Mouse (Mus musculus) left cerebral cortex, adult 2 months (tissue): Measurements from ENCODE around the gene Ctsf. TPM values are rescaled to one million over a fixed set of nuclear protein-coding genes. Genes with fewer than 3 reads are reported as not detected.
A peak's percentile ranks its signal among the peaks of the same experiment; 100 is the strongest.
"Not testable (repeated sequence)": the region's sequence is repeated elsewhere in the genome, so short reads cannot be mapped to it uniquely, and the experiment has no call there.

Experiments
- DNase-seq, 2 experiments: peaks; one replicate each; pipeline ENCODE4 v3.0.0; 2021 to 2022; ENCODE audit warnings: low spot score in 2 of 2, mixed read lengths in 1 of 2; ENCODE audit errors: extremely low spot score in 1 of 2
- H3K27ac ChIP-seq: fragments of 200-600 bp; 2 replicates; pipeline ENCODE4 v1.8.1; 2022
- H3K4me3 ChIP-seq: fragments of 200-600 bp; 2 replicates; pipeline ENCODE4 v1.8.1; 2022
- CTCF ChIP-seq: fragments of 200-600 bp; IDR thresholded peaks from 2 replicates; pipeline ENCODE4 v1.8.1; 2022; ENCODE audit warnings: antibody characterized with exemption, mild to moderate bottlenecking, moderate library complexity
- intact Hi-C: fragments of 180-260 bp; cut with DNase I; formaldehyde crosslinking; loops from one replicate; pipeline ENCODE4 v1.15.1; 2025
- long read RNA-seq, 2 experiments: library from polyadenylated mRNA; stranded (forward); transcript quantifications; one replicate each; pipeline ENCODE4 v2.0.0; 2021; ENCODE audit warnings: borderline mapping rate in 2 of 2
- total RNA-seq, 2 experiments: library from RNA; stranded (reverse); gene quantifications; 2 replicates each; pipeline ENCODE4 v1.2.3; 2021

The Ctsf gene
- 100 to 1,000 TPM; 102 to 107 TPM for total RNA-seq
- long read RNA-seq, experiment 1, transcript Ctsf-201 (14 exons, 1,980 nt) = major isoform, 96 of 122 reads
- long read RNA-seq, experiment 1, partial matches to known transcripts = 5 of 122 reads
- long read RNA-seq, experiment 1, other reads (novel, unspliced or antisense) = 20 of 122 reads
- long read RNA-seq, experiment 2, transcript Ctsf-201 (14 exons, 1,980 nt) = major isoform, 73 of 112 reads
- long read RNA-seq, experiment 2, partial matches to known transcripts = 1 of 112 reads
- long read RNA-seq, experiment 2, other reads (novel, unspliced or antisense) = 37 of 112 reads

DNA sequence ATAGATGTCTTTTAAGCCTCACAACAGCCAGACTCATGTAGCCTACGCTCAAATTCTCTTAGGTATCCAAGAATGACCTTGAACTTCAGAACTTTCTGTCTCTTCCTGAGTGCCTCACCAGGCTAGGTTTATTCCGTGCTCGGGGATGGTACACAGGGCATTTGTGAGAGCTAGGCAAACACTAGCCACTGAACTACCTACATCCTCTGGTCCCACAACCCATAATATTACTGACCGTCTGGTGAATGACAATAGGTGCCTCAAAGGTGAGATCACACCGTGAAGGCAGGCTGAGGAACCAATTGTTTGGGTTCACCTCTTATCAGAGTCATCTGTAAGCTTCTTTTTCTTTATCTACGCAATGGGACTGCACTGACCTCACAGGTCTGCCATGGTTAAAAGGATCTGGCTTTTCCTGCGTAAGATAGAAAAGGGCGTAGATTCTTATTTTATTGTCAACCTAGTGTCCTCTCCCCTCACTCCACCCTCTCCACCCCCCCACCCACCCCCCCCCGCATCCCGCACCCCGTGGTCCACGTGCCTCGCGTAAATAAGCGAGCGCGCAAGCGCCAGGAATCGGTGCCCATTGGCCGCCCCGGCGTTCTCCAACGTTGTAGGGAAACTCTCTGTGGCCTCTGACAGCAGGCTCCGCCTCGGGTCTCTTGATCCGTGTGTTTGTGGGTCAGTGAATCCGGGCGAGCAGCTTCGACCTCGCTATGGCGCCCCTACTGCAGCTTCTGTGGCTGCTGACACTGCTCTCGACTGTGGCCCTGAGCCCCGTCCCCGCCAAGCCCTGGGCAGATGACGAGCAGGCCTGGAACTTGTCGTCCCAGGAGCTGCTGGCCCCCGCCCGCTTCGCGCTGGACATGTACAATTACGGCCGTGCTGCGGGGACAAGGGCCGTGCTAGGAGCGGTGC is at the start of gene Ctsf:
TSS of gene Ctsf (plus strand) at position 579 of the 918 bp plus-strand sequence.
- intact Hi-C loops = no loop called here
- peak within 1 kb of the TSS; percentile 88 for H3K27ac ChIP-seq
- DNase-seq = peak; percentile 87 to 89
- H3K4me3 ChIP-seq = peak within 1 kb of the TSS; percentile 81
- TF ChIP-seq CTCF = no peak; the same call in 1 of the 2 replicates

DNA sequence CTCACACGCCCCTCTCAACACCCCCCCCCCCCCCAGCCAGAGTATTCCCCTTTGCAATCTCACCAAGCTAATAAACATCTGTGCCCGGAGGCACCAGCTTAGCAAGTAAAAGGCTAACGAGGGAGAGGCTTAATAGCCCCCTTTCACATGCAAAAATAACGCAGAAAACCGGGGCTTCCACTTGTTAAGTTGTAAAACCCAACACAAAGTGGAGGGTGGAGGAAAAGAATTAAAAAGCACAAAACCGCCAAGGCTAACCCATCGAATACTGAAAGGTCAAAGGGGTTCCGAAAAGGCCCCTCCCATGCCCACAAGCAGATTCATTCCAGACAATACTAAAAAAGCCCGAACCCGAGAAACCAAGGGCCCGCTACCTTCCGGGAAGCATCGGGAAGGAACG is 44.6 kb upstream of the Ctsf start:
- no peak for TF ChIP-seq CTCF
- Histone ChIP-seq H3K27ac (peak overlapping the region; percentile 95; the same call in 1 of the 2 replicates), H3K4me3 (peak overlapping the region; percentile 60)
- intact Hi-C loops = loop anchor here (5.0 kb wide), 1 partner anchor 53 kb away; the partner anchor contains the start of gene Rbm4b
- DNase-seq = no peak

DNA sequence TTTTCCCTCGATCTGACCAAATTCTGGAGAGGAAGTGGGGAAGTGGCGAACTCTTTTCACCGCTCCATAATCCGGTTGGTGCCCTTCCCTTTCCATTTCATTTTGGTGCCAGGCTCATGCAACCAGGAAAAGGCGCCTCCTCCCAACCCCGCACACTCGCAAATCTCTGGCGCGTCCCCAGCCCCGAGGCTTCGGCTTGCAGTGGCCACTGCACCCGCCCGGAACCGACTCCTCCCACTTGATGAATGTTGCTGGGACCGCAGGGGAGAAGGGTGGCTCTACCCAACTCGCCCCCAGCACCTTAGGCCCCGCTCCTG is 44.2 kb upstream of the Ctsf start:
- Histone ChIP-seq H3K27ac (peak overlapping the region; percentile 95), H3K4me3 (peak overlapping the region; percentile 60)
- no peak for TF ChIP-seq CTCF
- DNase-seq = no peak
- intact Hi-C loops = loop anchor here (5.0 kb wide), 1 partner anchor 53 kb away; the partner anchor contains the start of gene Rbm4b

DNA sequence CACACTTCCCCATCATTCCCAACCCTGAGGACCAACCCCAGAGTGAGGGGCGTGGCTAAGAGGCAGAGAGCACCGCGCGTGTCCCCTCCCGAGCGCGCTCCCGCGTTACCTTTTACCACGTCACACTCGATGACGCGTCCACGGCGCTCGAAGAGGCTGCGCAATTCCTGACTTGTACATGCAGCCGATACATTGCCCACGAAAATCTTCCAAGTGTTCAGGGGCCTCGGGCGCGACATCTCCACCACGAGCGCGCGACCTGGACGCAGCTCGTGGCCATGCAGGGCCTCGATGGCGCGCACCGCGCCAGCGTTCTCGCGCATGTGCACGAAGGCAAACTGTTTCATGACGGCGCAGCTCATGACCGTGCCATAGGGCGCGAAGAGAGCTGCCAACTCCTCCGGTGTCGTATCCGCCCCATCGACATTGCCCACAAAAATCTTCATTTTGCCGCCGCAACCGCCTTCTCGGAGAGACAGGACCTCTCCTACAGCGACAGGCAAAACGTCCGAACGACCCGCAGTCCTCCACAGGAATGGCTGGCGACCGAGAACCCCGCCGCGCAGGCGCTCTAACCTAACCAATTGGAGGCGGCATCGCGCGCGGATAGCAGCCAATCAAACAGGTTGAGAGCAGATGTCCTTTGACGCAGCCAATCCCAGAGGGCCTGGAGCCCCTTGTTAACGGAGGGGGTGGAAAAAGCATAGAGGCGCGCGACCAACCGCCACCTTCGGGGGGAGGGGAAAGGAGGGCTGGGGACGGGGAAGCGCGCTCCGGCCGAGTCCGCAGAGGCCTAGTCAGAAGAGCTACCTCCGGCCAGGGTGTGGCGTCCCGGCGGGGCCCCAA is 43.6 kb upstream of the Ctsf start, which contains the start of the genes Gm21992 and Rbm14:
TSS of gene Gm21992 (minus strand) at position 550 of the 846 bp plus-strand sequence.
TSS of gene Rbm14 (minus strand) at position 572 of the 846 bp plus-strand sequence.
- no peak for TF ChIP-seq CTCF
- intact Hi-C loops = loop anchor here (5.0 kb wide), 1 partner anchor 54 kb away; the partner anchor contains the start of gene Rbm4b

DNA sequence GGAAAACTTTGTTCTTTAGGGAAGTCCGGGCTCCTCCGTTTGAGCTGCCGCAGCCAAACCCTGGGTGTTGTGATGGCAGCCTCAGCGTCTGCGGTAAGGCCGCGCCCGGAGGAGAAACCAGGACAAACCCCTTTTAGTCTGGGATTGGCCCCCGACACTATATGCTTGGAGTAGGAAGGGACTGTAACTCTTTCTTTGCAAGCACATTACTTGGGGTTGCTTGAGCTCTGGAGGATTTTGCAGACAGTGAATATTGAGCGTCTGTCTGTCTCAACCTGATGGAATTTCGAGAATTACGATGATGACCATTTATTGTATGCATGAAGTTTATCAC is 43.1 kb upstream of the Ctsf start:
- DNase-seq = no peak
- no peak for TF ChIP-seq CTCF
- H3K27ac ChIP-seq = peak overlapping the region; percentile 85
- intact Hi-C loops = loop anchor here (5.0 kb wide), 1 partner anchor 55 kb away; the partner anchor contains the start of gene Rbm4b
- H3K4me3 ChIP-seq = peak overlapping the region; percentile 60

More for the DNA sequence above, 43.6 kb upstream of the Ctsf start, which contains the start of the genes Gm21992 and Rbm14:
- peak; percentile 96 to 98 for DNase-seq
- Histone ChIP-seq H3K4me3 (peak within 1 kb of the TSS; percentile 60), H3K27ac (peak within 1 kb of the TSS; percentile 95)

DNA sequence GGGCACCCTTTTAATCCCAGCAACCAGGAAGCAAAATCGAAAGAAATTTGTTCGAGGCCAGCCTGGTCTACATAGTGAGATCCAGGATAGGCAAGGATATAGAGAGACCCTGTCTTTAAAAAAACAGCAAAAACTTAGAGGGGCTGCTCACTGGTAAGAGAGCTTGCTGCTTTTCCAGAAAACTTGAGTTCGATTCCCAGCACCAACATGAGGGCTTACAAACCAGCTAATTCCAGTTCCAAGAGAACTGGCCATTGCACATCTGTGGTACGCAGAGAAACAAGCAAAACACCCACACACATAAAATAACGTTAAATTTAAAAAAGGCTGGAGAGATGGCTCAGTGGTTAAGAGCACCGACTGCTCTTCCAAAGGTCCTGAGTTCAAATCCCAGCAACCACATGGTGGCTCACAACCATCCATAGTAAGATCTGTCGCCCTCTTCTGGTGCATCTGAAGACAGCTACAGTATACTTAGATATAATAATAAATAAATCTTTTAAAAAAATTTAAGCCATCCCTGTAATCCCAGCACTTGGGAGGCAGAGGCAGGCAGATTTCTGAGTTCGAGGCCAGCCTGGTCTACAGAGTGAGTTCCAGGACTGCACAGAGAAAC is 42.5 kb upstream of the Ctsf start:
- not testable (repeated sequence) for DNase-seq
- Histone ChIP-seq H3K4me3 (peak overlapping the region; percentile 60), H3K27ac (peak overlapping the region; percentile 85)
- intact Hi-C loops = loop anchor here (5.0 kb wide), 1 partner anchor 55 kb away; the partner anchor contains the start of gene Rbm4b

DNA sequence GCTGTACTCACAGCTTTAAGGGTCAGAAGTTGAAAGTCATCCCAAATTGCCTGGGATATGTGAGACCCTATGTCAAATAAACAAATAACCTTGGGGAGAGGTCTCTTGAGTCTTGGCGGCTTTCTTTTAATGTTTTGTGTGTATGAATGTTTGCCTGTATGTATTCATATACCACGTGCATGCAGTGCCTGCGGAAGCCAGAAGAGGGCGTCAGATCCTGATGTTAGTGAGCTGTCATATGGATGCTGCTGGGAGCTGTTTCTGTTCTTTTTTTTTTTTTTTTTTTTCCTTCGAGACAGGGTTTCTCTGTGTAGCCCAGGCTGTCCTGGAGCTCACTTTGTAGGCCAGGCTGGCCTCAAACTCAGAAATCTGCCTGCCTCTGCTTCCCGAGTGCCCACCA is 41.9 kb upstream of the Ctsf start:
- H3K4me3 ChIP-seq = no peak overlapping the region
- intact Hi-C loops = loop anchor here (5.0 kb wide), 1 partner anchor 56 kb away; the partner anchor contains the start of gene Rbm4b
- no peak overlapping the region for H3K27ac ChIP-seq
- peak; percentile 15 for TF ChIP-seq CTCF
- no peak for DNase-seq

DNA sequence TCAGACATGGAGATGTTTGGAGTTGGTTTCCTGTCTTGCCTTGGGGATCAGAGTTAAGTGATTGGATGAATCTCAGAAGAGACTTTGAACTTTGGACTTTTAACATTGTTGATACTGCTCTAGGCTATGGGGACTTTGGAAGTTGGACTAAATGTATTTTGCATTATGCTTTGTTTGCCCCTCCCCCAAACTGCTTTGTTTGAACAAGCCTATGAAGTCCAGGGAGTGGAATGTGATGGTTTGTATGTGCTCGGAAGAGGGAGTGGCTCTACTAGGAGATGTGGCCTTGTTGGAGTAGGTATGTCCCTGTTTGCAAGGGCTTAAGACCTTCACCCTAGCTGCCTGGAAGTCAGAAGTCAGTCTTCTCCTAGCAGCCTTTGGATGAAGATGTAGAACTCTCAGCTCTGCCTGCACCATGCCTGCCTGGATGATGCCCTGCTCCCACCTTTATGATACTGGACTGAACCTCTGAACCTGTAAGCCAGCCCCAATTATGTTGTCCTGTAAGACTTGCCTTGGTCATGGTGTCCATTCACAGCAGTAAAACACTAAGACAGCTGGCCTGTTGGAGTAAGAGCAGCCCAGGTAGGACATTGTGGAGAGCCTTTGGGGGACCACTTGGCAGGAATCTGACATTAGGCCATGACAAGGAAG is 37.6 kb upstream of the Ctsf start:
- Histone ChIP-seq H3K27ac (no peak overlapping the region), H3K4me3 (no peak overlapping the region)
- no peak for TF ChIP-seq CTCF
- intact Hi-C loops = no loop called here
- no peak for DNase-seq

DNA sequence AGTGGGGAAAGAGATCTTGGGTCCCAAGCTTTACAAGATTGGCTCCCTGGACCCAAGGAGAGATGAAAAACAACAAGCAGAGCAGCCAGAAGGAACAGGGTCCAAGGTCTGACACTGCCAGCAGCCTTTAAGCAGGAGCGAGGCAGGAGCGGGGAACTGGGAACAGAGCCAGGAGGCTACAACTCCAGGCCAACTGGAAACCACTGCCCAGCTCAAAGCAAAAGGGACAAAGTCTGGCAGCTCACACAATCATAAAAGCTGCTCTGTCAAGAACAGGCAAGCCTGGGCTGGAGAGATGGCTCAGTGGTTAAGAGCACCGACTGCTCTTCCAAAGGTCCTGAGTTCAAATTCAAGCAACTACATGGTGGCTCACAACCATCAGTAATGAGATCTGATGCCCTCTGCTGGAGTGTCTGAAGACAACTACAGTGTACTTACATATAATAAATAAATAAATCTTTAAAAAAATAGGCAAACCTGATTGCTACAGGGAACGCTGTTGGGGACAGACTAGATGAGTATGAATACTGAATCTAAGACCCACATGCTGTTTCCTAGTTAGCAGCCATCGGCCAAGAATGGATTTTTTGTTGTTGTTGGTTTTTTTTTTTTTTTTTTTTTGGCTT is 34.1 kb upstream of the Ctsf start:
- no peak overlapping the region for H3K4me3 ChIP-seq
- DNase-seq = peak; percentile 47 to 69
- no peak overlapping the region for H3K27ac ChIP-seq
- intact Hi-C loops = no loop called here
- TF ChIP-seq CTCF = peak; percentile 28

DNA sequence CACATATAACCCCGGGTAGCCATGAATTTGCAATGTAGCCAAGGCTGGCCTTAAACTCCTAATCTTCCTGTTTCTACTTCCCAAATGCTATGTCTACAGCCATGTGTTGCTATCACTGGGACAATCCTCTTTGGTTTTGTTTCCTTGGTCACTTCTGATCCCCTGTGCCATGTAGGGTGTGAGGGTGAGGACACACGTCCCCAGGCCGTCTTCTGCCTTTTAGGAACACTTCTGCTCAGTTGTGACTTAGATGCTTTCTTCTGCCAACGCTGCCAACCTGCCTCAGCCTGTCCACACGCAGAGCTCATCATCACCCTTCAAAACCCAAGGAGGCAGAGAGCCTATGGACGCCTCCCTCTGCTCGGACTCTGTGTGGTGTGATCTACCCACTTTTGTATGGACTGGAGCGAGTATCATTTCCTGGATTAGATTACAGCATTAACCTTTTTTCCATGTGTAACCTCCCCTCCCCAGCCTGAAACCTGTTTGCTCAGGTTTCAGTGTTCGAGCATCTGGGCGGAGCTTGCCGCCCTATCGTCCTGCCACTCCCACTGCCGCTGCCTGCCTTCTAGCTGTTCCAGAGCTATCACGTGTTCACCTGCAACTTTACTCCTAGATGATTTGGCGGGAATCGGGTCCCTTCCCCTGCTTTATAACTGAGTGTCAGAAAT is 26.4 kb upstream of the Ctsf start:
- H3K4me3 ChIP-seq = no peak overlapping the region
- DNase-seq = no peak
- H3K27ac ChIP-seq = no peak overlapping the region
- intact Hi-C loops = no loop called here
- no peak for TF ChIP-seq CTCF
